Mouse (Mus musculus) left cerebral cortex, adult 6 months (tissue): Measurements from ENCODE around the gene Fkbp6. TPM values are rescaled to one million over a fixed set of nuclear protein-coding genes. Genes with fewer than 3 reads are reported as not detected.

Experiments
- long read RNA-seq, 2 experiments: library from polyadenylated mRNA; unstranded; transcript quantifications; one replicate each; pipeline ENCODE4 v2.0.0; 2019 to 2020
- polyA plus RNA-seq: library from polyadenylated mRNA; unstranded; fragments of <200 nt; fragmentation: Nextera tagmentation; gene quantifications from 2 replicates; pipeline ENCODE4 v1.2.3, GENCODE M21; 2021

Gene Fkbp6
- polyA plus RNA-seq: 0.16 TPM in 1 of 2 replicates, not detected in the other
- long read RNA-seq, experiment 1: 0 reads
- long read RNA-seq, experiment 2: 0 reads

GRCm38 (mm10) chr5:135349862-135350261 is at the start of gene Fkbp6:
Gene Fkbp6 (minus strand): TSS chr5:135350044.

GRCm38 (mm10) chr5:135394004-135394823 is 44.4 kb upstream of the Fkbp6 start, which contains the start of gene Pom121:
Gene Pom121 (minus strand): TSS chr5:135394546.

GRCm38 (mm10) chr5:135369787-135370654 is 20.2 kb upstream of the Fkbp6 start, which contains the start of gene Nsun5:
Gene Nsun5 (plus strand): TSS chr5:135369953.

GRCm38 (mm10) chr5:135352995-135353394 is 3.2 kb upstream of the Fkbp6 start, which contains the start of gene Trim50:
Gene Trim50 (plus strand): TSS chr5:135353295.

GRCm38 (mm10) chr5:135251079-135251454 is 98.8 kb downstream of the Fkbp6 start, which contains the start of gene Fzd9:
Gene Fzd9 (minus strand): TSS chr5:135251230.

Other genes with a start within 250 kb of the Fkbp6 start
- gene Tbl2, start 200.4 kb downstream of the Fkbp6 start, polyA plus RNA-seq: 15.9 and 17.1 TPM in 2 replicates
- gene Bcl7b, start 181.8 kb downstream of the Fkbp6 start, polyA plus RNA-seq: 87.3 and 94.7 TPM in 2 replicates
- 8.8 and 11.9 TPM in 2 replicates for gene Baz1b, start 162.8 kb downstream of the Fkbp6 start, polyA plus RNA-seq
- 1.5 and 6.5 TPM in 2 replicates for gene Fzd9, start 98.8 kb downstream of the Fkbp6 start, polyA plus RNA-seq
- not detected in 2 replicates for gene Trim50, start 3.3 kb upstream of the Fkbp6 start, polyA plus RNA-seq
- 8.6 and 9.3 TPM in 2 replicates for gene Nsun5, start 19.9 kb upstream of the Fkbp6 start, polyA plus RNA-seq
- 6.5 and 18.1 TPM in 2 replicates for gene Pom121, start 44.5 kb upstream of the Fkbp6 start, polyA plus RNA-seq
- 12.0 and 14.2 TPM in 2 replicates for gene Hip1, start 195.1 kb upstream of the Fkbp6 start, polyA plus RNA-seq
- not detected in 2 replicates for gene Ccl26, start 213.5 kb upstream of the Fkbp6 start, polyA plus RNA-seq
- gene Ccl24, start 223.0 kb upstream of the Fkbp6 start, polyA plus RNA-seq: 0.27 and 0.61 TPM in 2 replicates